Mouse (Mus musculus) midbrain, embryonic 16.5 days (tissue): ENCODE results near the gene Hk2. TPM values are rescaled to one million over a fixed set of nuclear protein-coding genes. Genes with fewer than 3 reads are reported as not detected.

Experiments
- ATAC-seq: fragments of 200-750 bp; cut with Nextera tagmentation; 2 replicates; pipeline ENCODE4 v1.8.0; 2017; ENCODE audit warnings: moderate TSS enrichment
- H3K27ac ChIP-seq: fragments of 300-500 bp; sonication (generic); 2 replicates; pipeline ENCODE4 v1.5.1; 2014; ENCODE audit warnings: mild to moderate bottlenecking, low read length, mixed read lengths
- H3K27me3 ChIP-seq: fragments of 300-500 bp; sonication (generic); 2 replicates; pipeline ENCODE4 v1.6.1; 2014; ENCODE audit warnings: low read depth, low read length, mixed read lengths; ENCODE audit not compliant: control insufficient read depth, insufficient read depth
- H3K36me3 ChIP-seq: fragments of 300-500 bp; sonication (generic); 2 replicates; pipeline ENCODE4 v1.6.1; 2014; ENCODE audit warnings: mild to moderate bottlenecking, low read length, moderate library complexity, mixed read lengths; ENCODE audit not compliant: control insufficient read depth, insufficient read depth
- H3K4me1 ChIP-seq: fragments of 300-500 bp; sonication (generic); 2 replicates; pipeline ENCODE4 v1.6.1; 2014; ENCODE audit warnings: mild to moderate bottlenecking, low read length, mixed read lengths; ENCODE audit not compliant: control insufficient read depth, insufficient read depth
- H3K4me2 ChIP-seq: fragments of 300-500 bp; sonication (generic); 2 replicates; pipeline ENCODE4 v1.6.1; 2014; ENCODE audit warnings: mild to moderate bottlenecking, low read length, mixed read lengths
- H3K4me3 ChIP-seq: fragments of 300-500 bp; sonication (generic); 2 replicates; pipeline ENCODE4 v1.5.1; 2014; ENCODE audit warnings: low read depth, mild to moderate bottlenecking, low read length, moderate library complexity, mixed read lengths
- H3K9ac ChIP-seq: fragments of 300-500 bp; sonication (generic); 2 replicates; pipeline ENCODE4 v1.6.1; 2014; ENCODE audit warnings: low read depth, low read length, mixed read lengths
- H3K9me3 ChIP-seq: fragments of 300-500 bp; sonication (generic); replicated peaks from 2 replicates; pipeline ENCODE4 v1.6.1; 2014; ENCODE audit warnings: mild to moderate bottlenecking, low read length, mixed read lengths; ENCODE audit not compliant: control insufficient read depth, poor library complexity, severe bottlenecking
- WGBS: fragments of 180-500 bp; shearing (Covaris S2); extraction: QIAGEN DNeasy Blood & Tissue Kit; methylation state at CpG from one replicate; pipeline ENCODE4 v1.1.7; 2014; 5-methylcytosine and 5-hydroxymethylcytosine counted together
- polyA plus RNA-seq: library from polyadenylated mRNA; unstranded; fragments of >200 nt; fragmentation: Nextera tagmentation; extraction: Ambion mirVana; gene quantifications from 2 replicates; pipeline ENCODE4 v1.2.1, GENCODE M21; 2015

Gene Hk2
- polyA plus RNA-seq, 1 experiment from 2014 or later, result 1.7 TPM

DNA sequence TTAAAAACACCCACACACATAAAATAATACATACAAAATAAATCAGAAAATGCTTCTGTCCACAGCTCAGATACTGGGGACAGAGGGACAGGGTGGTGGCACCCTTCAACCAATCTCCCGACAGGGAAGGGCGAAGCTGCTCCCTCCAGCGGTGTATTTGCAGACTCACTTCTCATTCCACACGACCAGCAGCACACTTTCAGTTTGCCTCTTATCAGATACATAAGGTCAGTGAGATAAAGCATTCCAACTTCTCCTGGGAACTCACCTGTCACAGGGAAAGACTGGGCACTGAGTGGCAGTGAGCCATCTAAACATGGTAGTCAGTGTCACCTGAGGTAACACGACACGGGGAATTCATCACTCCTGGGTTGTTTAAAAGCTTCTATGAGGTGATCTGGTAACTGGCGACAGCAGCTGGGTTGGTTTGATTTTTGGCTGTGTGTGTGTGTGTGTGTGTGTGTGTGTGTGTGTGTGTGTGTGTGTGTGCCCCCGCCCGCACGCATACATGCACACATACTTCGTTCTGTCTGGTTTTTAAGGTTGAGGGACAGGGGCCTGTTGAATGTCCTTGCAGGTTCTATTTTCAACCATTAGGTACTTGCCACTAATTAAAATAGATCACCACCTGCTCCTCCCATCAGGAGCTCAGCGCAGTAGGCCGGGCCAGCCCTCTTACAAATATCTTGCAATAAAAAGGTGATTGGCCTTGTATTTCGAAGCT lies 20.5 kb downstream of the Hk2 start:
- no peak overlapping the region for H3K4me2 ChIP-seq
- H3K9ac ChIP-seq, result no peak overlapping the region
- 92% methylated on average over 14 of the region's 14 CpGs for WGBS

DNA sequence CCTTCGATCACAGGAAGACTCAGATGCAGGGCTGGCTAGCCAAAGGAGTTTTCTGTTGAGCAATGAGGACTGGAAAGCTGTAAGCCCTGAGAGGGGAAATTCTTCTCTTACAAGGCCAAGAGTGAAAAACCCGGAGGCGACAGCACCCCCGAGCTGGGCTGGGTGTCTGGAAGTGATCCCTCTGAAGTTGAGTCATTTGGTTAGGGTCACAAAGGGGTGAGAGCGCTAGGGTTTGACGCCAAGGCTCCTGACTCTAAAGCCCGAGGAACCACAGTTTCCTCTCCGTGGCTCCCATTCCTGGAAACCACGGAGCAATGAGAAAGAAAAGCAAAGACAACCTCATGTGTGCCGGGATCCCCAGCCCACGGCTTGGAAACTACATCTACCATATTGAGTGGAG lies 21.2 kb downstream of the Hk2 start:
- no peak overlapping the region for H3K9ac ChIP-seq
- H3K4me3 ChIP-seq, result no peak overlapping the region
- ATAC-seq, result no peak
- no peak overlapping the region for H3K4me2 ChIP-seq
- H3K36me3 ChIP-seq, result no peaks in the 10 kb centered on the region
- whole genome bisulfite sequencing, result 87% methylated on average over 11 of the region's 11 CpGs
- no peaks in the 10 kb centered on the region for H3K27me3 ChIP-seq
- H3K27ac ChIP-seq, result no peak overlapping the region
- no peaks in the 10 kb centered on the region for H3K4me1 ChIP-seq
- no peaks in the 10 kb centered on the region for H3K9me3 ChIP-seq

More for the DNA sequence above, 20.5 kb downstream of the Hk2 start:
- Histone ChIP-seq H3K4me3 (no peak overlapping the region), H3K27me3 (no peaks in the 10 kb centered on the region), H3K4me1 (no peaks in the 10 kb centered on the region), H3K36me3 (no peaks in the 10 kb centered on the region), H3K9me3 (no peaks in the 10 kb centered on the region), H3K27ac (no peak overlapping the region)
- no peak for ATAC-seq

DNA sequence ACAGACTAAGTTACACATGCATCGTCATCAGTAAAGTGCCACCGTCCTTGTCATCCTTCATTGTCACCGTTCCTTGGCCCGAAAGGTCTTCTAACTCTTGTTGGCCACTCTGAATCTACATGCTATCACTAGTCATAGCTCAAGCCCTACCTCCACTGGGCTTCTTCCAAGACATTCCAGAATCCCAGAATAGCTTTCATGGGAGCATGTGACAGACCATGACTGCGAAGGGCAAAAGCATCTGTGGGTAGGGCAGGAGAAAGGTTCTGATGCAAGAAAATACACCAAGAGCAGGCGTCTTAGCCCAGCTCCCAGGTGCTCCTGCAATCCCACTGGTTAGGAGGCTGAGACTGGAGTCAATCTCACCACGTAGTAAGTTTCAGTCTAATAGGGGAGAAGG lies 22.5 kb downstream of the Hk2 start:
- no peak overlapping the region for H3K27ac ChIP-seq
- no peaks in the 10 kb centered on the region for H3K4me1 ChIP-seq
- no peaks in the 10 kb centered on the region for H3K9me3 ChIP-seq
- ATAC-seq, result no peak
- H3K4me3 ChIP-seq, result no peak overlapping the region
- no peak overlapping the region for H3K4me2 ChIP-seq
- no peaks in the 10 kb centered on the region for H3K36me3 ChIP-seq
- no peak overlapping the region for H3K9ac ChIP-seq
- no peaks in the 10 kb centered on the region for H3K27me3 ChIP-seq
- WGBS, result 96% methylated on average over 7 of the region's 7 CpGs

DNA sequence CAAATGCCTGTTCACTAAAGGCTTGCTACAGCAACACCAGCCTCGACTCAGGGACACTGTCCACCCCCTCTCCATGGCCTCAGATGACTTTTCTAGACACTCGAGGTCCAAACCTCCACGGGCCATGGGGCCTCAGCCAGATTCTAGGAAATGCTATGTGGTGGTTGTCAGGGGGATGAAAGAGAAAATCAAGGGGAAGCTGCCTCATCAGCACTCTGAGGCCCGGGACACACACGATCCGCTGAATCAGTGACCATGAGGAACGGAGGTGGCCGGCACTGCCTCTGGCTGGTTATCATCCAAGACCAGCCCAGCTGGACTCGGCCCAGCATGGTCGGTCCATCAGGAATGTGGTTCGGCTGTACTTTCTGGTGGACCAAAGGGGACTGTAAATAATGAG lies 23.2 kb downstream of the Hk2 start:
- Histone ChIP-seq H3K4me3 (no peak overlapping the region), H3K4me2 (no peak overlapping the region), H3K36me3 (no peaks in the 10 kb centered on the region), H3K27ac (no peak overlapping the region), H3K9ac (no peak overlapping the region), H3K27me3 (no peaks in the 10 kb centered on the region), H3K4me1 (no peaks in the 10 kb centered on the region), H3K9me3 (no peaks in the 10 kb centered on the region)
- WGBS, result 92% methylated on average over 11 of the region's 11 CpGs
- ATAC-seq, result no peak

DNA sequence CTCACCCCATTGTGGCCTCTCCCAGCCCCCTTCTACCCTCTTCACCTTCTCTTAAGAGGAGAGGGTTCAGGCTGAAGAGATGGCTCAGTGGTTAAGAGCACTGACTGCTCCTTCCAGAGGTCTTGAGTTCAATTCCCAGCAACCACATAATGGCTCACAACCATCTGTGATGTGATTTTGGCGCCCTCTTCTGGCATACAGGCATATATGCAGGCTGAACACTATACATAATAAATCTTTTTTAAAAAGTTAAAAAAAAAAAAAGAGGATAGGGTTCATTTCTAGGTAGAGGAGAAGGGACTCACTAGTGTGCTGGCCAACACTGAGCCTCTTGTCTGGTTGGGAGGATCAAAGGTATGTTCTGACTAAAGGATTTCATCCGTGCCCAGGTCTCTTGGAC lies 24.2 kb downstream of the Hk2 start:
- no peak overlapping the region for H3K4me2 ChIP-seq
- H3K4me3 ChIP-seq, result no peak overlapping the region
- ATAC-seq, result no peak
- no peak overlapping the region for H3K27ac ChIP-seq
- no peaks in the 10 kb centered on the region for H3K36me3 ChIP-seq
- no peak overlapping the region for H3K9ac ChIP-seq
- no peaks in the 10 kb centered on the region for H3K9me3 ChIP-seq
- H3K4me1 ChIP-seq, result no peaks in the 10 kb centered on the region
- WGBS, result 61% methylated on average over 2 of the region's 2 CpGs
- H3K27me3 ChIP-seq, result no peaks in the 10 kb centered on the region

DNA sequence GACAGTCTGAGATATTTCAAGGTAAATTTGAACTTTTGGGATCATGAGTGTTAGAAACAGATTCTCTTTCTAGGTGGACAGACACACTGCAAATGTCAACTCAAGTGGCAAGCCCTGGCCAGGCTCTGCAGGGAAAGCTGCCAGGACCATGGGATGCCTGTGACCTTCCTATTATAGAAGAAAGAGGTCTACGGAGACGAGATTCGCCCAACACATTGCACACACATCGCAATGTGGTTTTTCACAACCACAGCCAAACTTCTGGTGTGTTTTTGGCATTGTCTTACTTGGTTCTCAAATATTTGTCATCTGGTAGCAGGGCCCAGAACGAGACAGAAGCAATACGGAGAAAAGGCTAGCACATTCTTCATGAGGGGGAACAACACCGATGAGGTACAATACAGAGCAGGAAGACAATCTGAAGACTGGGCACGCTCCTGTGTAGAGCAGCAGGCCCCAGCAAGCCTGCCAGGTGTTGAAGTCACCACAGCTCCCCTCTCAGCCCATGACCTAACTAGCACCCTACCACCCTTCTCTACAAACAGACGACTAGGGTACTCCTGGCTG lies 26.1 kb downstream of the Hk2 start:
- no peak overlapping the region for H3K4me2 ChIP-seq
- no peaks in the 10 kb centered on the region for H3K9me3 ChIP-seq
- H3K4me3 ChIP-seq, result no peak overlapping the region
- 94% methylated on average over 9 of the region's 9 CpGs for WGBS
- no peak overlapping the region for H3K27ac ChIP-seq
- no peaks in the 10 kb centered on the region for H3K36me3 ChIP-seq
- ATAC-seq, result no peak
- H3K4me1 ChIP-seq, result no peaks in the 10 kb centered on the region
- no peak overlapping the region for H3K9ac ChIP-seq
- H3K27me3 ChIP-seq, result no peaks in the 10 kb centered on the region

DNA sequence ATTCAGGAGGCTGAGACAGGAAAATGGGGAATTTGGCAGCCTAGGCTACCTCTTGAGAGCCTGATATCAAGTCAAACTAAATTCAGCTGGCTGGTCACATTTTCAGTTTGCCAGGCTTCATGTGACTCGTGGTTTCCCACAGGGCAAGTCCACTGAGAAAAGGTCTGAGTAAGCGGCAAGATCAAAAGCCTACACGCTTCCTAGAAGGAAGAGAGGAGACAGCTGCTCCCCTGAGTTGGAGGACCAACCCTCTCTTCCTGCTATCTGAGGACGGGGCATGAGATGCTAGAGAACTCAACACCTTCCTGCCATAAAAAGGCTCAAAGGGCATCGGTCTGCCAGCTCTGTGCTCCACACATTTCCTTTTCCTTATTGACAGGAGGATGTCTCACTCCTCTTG lies 27.2 kb downstream of the Hk2 start:
- no peak for ATAC-seq
- WGBS, result 73% methylated on average over 5 of the region's 5 CpGs
- no peaks in the 10 kb centered on the region for H3K9me3 ChIP-seq
- H3K9ac ChIP-seq, result no peak overlapping the region
- H3K4me1 ChIP-seq, result no peaks in the 10 kb centered on the region
- H3K27me3 ChIP-seq, result no peaks in the 10 kb centered on the region
- no peak overlapping the region for H3K27ac ChIP-seq
- no peak overlapping the region for H3K4me3 ChIP-seq
- H3K4me2 ChIP-seq, result no peak overlapping the region
- H3K36me3 ChIP-seq, result no peaks in the 10 kb centered on the region

DNA sequence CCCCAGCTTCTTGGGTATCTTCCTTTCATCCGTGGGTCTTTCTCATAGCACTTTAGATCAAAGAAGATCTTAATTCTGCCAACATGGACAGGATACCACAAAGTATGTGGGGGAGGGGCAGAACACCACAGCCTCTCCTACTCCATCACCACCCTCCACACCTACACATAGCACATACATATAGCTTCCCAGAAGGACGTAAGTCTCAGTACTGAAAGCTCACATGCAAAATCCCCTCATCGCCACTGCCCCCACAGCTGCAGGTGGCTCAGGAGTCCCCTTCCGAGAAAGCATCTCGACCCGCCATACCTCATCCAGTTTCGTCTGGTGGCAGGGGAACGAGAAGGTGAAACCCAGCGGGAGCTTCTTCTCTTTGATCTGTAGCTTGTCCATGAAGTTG lies 29.7 kb downstream of the Hk2 start:
- no peak overlapping the region for H3K9ac ChIP-seq

DNA sequence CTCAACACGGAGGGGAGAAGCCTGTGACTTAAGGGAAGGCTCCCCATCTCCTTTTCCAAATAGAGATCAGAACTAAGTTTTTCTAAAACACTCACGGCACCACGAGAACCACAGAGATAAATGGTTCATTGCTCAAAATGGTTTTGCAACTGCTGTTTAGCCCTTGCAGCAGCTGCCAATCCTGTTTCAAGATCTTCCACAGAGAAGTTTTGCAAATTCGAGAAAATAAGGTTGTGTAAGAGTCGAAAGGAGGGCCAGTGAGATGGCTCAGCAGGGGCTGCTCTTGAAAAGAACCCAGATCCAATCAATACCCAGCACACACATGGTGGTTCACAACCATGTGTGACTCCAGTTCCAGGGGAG lies 32.8 kb downstream of the Hk2 start:
- no peak overlapping the region for H3K9ac ChIP-seq
- no peaks in the 10 kb centered on the region for H3K27me3 ChIP-seq
- no peaks in the 10 kb centered on the region for H3K4me1 ChIP-seq
- no peak overlapping the region for H3K4me2 ChIP-seq
- no peaks in the 10 kb centered on the region for H3K9me3 ChIP-seq
- H3K27ac ChIP-seq, result no peak overlapping the region
- WGBS, result 92% methylated on average over 5 of the region's 5 CpGs
- H3K36me3 ChIP-seq, result no peaks in the 10 kb centered on the region
- no peak overlapping the region for H3K4me3 ChIP-seq
- ATAC-seq, result no peak

More for the DNA sequence above, 29.7 kb downstream of the Hk2 start:
- Histone ChIP-seq H3K9me3 (no peaks in the 10 kb centered on the region), H3K4me3 (no peak overlapping the region), H3K27ac (no peak overlapping the region), H3K4me1 (no peaks in the 10 kb centered on the region), H3K4me2 (no peak overlapping the region), H3K27me3 (no peaks in the 10 kb centered on the region), H3K36me3 (no peaks in the 10 kb centered on the region)
- no peak for ATAC-seq
- WGBS, result 94% methylated on average over 9 of the region's 9 CpGs
